Mouse (Mus musculus) forebrain, embryonic 11.5 days (tissue): ENCODE measurements around the gene Aebp2. TPM values are rescaled to one million over a fixed set of nuclear protein-coding genes. Genes with fewer than 3 reads are reported as not detected.
"Not testable (repeated sequence)": the region's sequence is repeated elsewhere in the genome, so short reads cannot be mapped to it uniquely, and the experiment has no call there.

Experiments used
- ATAC-seq: fragments of 200-750 bp; cut with Nextera tagmentation; replicated peaks from 2 replicates; pipeline ENCODE4 v1.8.0; 2017; ENCODE audit warnings: moderate TSS enrichment; ENCODE audit not compliant: low FRiP score
- DNase-seq: peaks from one replicate; pipeline ENCODE4 v3.0.0-alpha.2; 2017; ENCODE audit warnings: low spot score
- H3K27ac ChIP-seq: fragments of 300-500 bp; sonication (generic); 2 replicates; pipeline ENCODE4 v1.5.1; 2014; ENCODE audit warnings: low read depth, low read length
- H3K27me3 ChIP-seq: fragments of 300-500 bp; sonication (generic); 2 replicates; pipeline ENCODE4 v1.6.1; 2014; ENCODE audit warnings: mild to moderate bottlenecking, low read length, mixed read lengths; ENCODE audit not compliant: control insufficient read depth, insufficient read depth
- H3K36me3 ChIP-seq: fragments of 300-500 bp; sonication (generic); 2 replicates; pipeline ENCODE4 v1.6.1; 2014; ENCODE audit warnings: mild to moderate bottlenecking, low read length, moderate library complexity, mixed read lengths; ENCODE audit not compliant: control insufficient read depth, insufficient read depth
- H3K4me1 ChIP-seq: fragments of 300-500 bp; sonication (generic); replicated peaks from 2 replicates; pipeline ENCODE4 v1.6.1; 2014; ENCODE audit warnings: low read length, mixed read lengths; ENCODE audit not compliant: control insufficient read depth, insufficient read depth
- H3K4me2 ChIP-seq: fragments of 300-500 bp; sonication (generic); 2 replicates; pipeline ENCODE4 v1.6.1; 2014; ENCODE audit warnings: low read depth, mild to moderate bottlenecking, low read length, moderate library complexity, mixed read lengths; ENCODE audit not compliant: severe bottlenecking
- H3K4me3 ChIP-seq: fragments of 300-500 bp; sonication (generic); 2 replicates; pipeline ENCODE4 v1.5.1; 2014; ENCODE audit warnings: low read depth, low read length
- H3K9ac ChIP-seq: fragments of 300-500 bp; sonication (generic); 2 replicates; pipeline ENCODE4 v1.6.1; 2014; ENCODE audit warnings: low read length
- H3K9me3 ChIP-seq: fragments of 300-500 bp; sonication (generic); 2 replicates; pipeline ENCODE4 v1.6.1; 2016; ENCODE audit warnings: low read length, mixed read lengths; ENCODE audit not compliant: control insufficient read depth
- WGBS: fragments of 180-500 bp; shearing (Covaris S2); extraction: QIAGEN DNeasy Blood & Tissue Kit; methylation state at CpG from one replicate; pipeline ENCODE4 v1.1.7; 2014; 5-methylcytosine and 5-hydroxymethylcytosine counted together
- polyA plus RNA-seq: library from polyadenylated mRNA; unstranded; fragments of >200 nt; fragmentation: Nextera tagmentation; extraction: Ambion mirVana; gene quantifications from 2 replicates; pipeline ENCODE4 v1.2.1, GENCODE M21; 2014

Gene Aebp2
- polyA plus RNA-seq, 1 experiment from 2014 or later, result 15.1 TPM

DNA sequence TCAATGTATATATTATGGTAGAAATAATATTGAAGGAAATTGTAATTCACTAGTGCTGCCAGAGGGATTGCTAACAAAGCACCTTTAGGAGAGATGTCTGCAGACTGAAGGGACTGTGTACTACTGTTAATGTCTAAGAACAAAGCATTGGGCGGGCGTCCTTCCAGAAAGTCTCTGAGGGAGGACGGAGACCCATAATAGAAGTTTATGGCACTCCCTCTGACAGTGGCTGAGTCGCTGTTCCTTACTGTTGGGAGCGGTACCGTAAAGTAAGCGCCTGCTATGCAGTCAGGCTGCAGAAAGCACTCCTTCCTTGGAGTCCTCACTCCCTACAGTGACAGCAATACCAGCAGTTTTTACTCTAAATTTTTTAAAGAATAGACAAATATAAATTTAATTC lies 29.5 kb downstream of the Aebp2 start:
- Histone ChIP-seq H3K36me3 (no peaks in the 10 kb centered on the region; the same call in 1 of the 2 replicates), H3K4me3 (no peak overlapping the region), H3K27me3 (no peaks in the 10 kb centered on the region), H3K9me3 (no peaks in the 10 kb centered on the region), H3K4me2 (no peak overlapping the region), H3K27ac (no peak overlapping the region), H3K4me1 (no peaks in the 10 kb centered on the region), H3K9ac (no peak overlapping the region)
- WGBS, result 93% methylated on average over 7 of the region's 7 CpGs
- no peak for DNase-seq
- no peak for ATAC-seq

DNA sequence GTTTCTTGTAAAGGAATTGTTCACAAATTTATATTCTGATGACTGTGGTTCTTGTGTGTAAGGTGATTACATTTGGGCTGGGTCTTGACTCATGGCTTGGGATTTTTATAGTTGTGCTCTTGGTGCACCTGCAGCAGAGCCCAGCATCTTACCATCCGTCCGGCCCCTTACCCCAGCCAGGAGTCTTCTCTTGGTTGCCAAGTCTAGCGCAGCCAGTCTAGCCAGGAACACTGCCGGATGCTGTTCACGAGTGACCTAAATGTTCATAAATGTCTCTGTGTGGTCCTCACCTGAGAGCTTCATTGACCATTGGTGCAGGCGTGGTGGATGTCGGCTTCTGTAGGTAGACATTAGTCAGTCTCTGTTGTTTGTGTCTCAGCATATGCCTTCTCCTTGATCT lies 33.0 kb downstream of the Aebp2 start:
- no peak overlapping the region for H3K4me2 ChIP-seq
- no peaks in the 10 kb centered on the region for H3K4me1 ChIP-seq
- no peak overlapping the region for H3K4me3 ChIP-seq
- no peak overlapping the region for H3K27ac ChIP-seq
- WGBS, result 95% methylated on average over 7 of the region's 7 CpGs
- H3K27me3 ChIP-seq, result no peaks in the 10 kb centered on the region
- no peaks in the 10 kb centered on the region; the same call in 1 of the 2 replicates for H3K36me3 ChIP-seq
- ATAC-seq (peak; percentile 15; the same call in 1 of the 2 replicates), DNase-seq (no peak)
- H3K9me3 ChIP-seq, result no peaks in the 10 kb centered on the region
- no peak overlapping the region for H3K9ac ChIP-seq

DNA sequence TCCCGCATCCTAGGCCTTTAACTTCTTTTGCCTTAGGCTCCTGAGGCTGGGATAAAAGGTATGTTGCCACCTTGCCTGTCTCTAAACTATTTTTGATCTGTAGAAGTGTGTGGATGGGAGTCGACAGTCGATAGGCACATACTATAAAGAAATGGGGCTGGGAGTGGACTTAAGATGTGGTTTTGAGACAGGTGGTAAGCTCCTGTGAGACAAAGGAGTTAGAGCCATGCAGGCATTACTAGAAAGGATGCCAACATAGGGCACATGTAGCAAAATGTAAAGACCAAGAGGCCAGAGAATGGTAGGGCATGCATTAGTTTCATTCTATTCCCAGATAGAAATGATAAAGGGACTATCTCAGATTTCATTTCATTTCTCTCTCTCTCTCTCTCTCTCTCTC lies 34.5 kb downstream of the Aebp2 start:
- ATAC-seq (no peak), DNase-seq (no peak)
- no peak overlapping the region for H3K4me3 ChIP-seq
- whole genome bisulfite sequencing, result 89% methylated on average over 3 of the region's 3 CpGs
- no peak overlapping the region for H3K27ac ChIP-seq
- H3K4me2 ChIP-seq, result no peak overlapping the region
- no peaks in the 10 kb centered on the region for H3K9me3 ChIP-seq
- H3K4me1 ChIP-seq, result no peaks in the 10 kb centered on the region
- no peaks in the 10 kb centered on the region for H3K27me3 ChIP-seq
- H3K36me3 ChIP-seq, result no peaks in the 10 kb centered on the region
- H3K9ac ChIP-seq, result no peak overlapping the region

DNA sequence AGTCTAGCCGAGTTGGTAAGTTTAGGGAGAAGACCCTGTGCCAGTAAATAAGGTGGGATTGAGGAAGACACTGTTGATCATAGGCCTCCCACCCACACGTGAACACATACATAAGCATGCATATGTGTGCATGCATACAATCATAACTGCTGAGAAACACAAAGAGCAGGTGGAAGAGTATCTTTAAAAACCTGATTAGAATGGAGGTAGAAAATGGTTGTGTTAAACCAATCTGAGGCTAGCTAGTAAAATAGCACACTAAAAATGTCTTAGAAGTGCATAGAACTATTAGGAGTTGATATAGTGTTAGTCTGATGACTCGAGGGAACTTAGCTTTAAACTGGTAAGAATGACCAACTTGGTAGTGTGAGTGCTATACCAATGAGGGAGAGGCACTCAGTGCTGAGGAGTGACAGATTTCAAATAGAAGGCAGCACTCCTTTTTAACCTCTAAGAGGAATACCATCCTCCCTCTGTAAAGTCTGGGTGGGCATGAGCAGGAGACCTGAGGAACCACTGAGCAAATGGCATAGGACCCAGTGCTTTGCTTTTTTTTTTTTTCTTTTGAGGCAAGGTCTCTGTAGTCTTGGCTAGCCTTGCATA lies 35.6 kb downstream of the Aebp2 start:
- Histone ChIP-seq H3K4me3 (no peak overlapping the region), H3K4me1 (no peaks in the 10 kb centered on the region), H3K9me3 (no peaks in the 10 kb centered on the region), H3K4me2 (no peak overlapping the region), H3K27ac (no peak overlapping the region), H3K36me3 (no peaks in the 10 kb centered on the region), H3K27me3 (no peaks in the 10 kb centered on the region), H3K9ac (no peak overlapping the region)
- 84% methylated on average over 3 of the region's 3 CpGs for WGBS
- no peak for ATAC-seq
- no peak for DNase-seq

DNA sequence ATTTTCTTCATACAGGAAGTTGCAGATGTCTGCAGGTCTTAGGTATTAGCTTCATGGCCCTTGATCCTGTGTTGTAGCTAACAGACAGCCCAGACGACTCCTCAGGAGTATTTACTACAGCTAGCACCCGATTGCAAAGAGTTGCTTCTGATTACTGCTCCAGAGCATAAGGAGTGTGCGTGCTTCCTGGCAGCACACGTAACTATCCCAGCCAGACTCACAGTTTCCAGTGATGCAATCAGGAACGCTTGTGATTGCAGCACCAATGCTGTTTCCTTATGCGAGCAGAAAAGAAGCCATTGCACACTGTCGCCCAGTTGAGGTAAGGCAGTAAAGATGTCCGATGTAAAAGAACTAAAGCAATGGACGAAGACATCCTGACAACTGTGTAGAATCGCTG lies 38.6 kb downstream of the Aebp2 start:
- Histone ChIP-seq H3K4me2 (no peak overlapping the region), H3K4me3 (no peak overlapping the region), H3K9me3 (no peaks in the 10 kb centered on the region), H3K27me3 (no peaks in the 10 kb centered on the region), H3K36me3 (no peaks in the 10 kb centered on the region), H3K9ac (no peak overlapping the region), H3K4me1 (no peaks in the 10 kb centered on the region), H3K27ac (no peak overlapping the region)
- 95% methylated on average over 10 of the region's 10 CpGs for WGBS
- ATAC-seq (no peak), DNase-seq (no peak)

DNA sequence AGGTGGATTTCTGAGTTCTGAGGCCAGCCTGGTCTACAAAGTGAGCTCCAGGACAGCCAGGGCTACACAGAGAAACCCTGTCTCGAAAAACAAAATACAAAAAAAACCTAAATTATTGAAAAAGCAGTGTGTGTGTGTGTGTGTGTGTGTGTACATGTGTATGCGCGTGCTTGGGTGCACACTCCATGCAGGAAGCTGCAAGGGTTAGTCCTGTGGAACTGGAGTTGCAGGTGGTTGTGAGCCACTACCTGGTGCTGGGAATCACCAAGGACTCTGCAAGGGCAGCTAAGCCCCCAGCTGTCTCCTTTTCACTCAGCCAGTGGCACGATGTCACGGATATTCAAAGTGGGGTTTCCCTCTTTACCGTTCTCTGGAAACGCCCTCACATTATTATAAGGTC lies 39.3 kb downstream of the Aebp2 start:
- Histone ChIP-seq H3K27ac (no peak overlapping the region), H3K4me2 (no peak overlapping the region), H3K9ac (no peak overlapping the region), H3K36me3 (no peaks in the 10 kb centered on the region), H3K4me3 (no peak overlapping the region), H3K9me3 (no peaks in the 10 kb centered on the region), H3K4me1 (no peaks in the 10 kb centered on the region), H3K27me3 (no peaks in the 10 kb centered on the region)
- peak; percentile 27 for DNase-seq
- no peak for ATAC-seq
- WGBS, result 88% methylated on average over 7 of the region's 7 CpGs

DNA sequence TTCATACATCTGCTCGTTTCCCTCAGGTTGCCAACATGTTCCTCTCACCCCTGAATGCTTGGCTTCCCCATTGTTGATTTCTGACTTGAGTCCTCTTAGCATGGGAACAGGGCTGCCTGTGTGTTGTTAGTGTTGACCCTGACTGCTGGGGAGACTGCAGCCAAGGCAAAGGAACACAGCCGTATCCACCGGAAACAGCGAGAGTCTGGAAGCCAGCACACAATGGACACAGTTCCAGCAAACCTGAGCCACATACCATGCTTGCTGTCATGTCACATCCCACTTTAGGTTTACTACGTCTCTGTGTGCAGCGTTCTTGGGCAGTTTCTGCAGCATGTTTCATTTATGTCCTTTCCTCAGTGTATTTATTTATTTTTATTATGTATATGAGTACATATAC lies 39.8 kb downstream of the Aebp2 start:
- DNase-seq (peak; percentile 40), ATAC-seq (no peak)
- no peaks in the 10 kb centered on the region for H3K36me3 ChIP-seq
- no peak overlapping the region for H3K27ac ChIP-seq
- no peaks in the 10 kb centered on the region for H3K4me1 ChIP-seq
- H3K4me3 ChIP-seq, result no peak overlapping the region
- H3K27me3 ChIP-seq, result no peaks in the 10 kb centered on the region
- H3K4me2 ChIP-seq, result no peak overlapping the region
- no peak overlapping the region for H3K9ac ChIP-seq
- H3K9me3 ChIP-seq, result no peaks in the 10 kb centered on the region
- WGBS, result 84% methylated on average over 6 of the region's 6 CpGs

DNA sequence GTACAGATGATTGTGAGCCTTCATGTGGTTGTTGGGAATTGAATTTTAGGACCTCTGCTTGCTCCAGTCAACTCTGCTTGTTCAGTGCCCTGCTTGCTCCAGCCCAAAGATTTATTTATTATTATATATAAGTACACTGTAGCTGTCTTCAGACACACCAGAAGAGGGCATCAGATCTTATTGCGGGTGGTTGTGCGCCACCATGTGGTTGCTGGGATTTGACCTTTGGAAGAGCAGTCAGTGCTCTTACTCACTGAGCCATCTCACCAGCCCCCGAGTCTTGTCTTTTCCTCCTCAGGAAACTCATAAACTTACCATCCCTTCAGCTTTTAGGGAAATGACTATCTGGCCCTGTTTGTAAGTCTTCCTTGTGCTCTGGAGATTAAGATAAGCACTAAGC lies 40.2 kb downstream of the Aebp2 start:
- 57% methylated on average over 3 of the region's 3 CpGs for WGBS
- not testable (repeated sequence) for H3K4me2 ChIP-seq

DNA sequence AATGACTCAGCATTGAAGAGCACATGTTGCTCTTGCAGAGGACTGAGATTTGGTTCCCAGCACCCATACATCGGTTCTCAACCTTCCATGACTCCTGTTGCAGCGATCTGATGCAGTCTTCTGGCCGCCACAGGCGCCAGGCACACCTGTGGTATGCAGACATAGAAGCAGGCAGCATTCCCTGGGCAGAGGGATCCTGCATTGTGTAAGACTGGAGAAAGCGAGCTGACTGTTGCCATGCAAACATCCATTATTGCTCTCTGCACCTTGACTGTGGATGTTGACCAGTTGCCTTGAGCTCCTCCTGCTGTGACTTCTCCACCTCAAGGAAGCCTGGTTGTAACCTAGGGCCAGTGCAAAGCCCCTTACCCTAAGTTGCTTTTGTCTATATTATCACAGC lies 42.1 kb downstream of the Aebp2 start:
- no peak for DNase-seq
- Histone ChIP-seq H3K4me3 (no peak overlapping the region), H3K9me3 (no peaks in the 10 kb centered on the region), H3K4me2 (no peak overlapping the region), H3K4me1 (no peaks in the 10 kb centered on the region), H3K27me3 (no peaks in the 10 kb centered on the region), H3K36me3 (no peaks in the 10 kb centered on the region), H3K27ac (no peak overlapping the region), H3K9ac (no peak overlapping the region)
- WGBS, result 83% methylated on average over 5 of the region's 5 CpGs
- ATAC-seq, result no peak

More for the DNA sequence above, 40.2 kb downstream of the Aebp2 start:
- not testable (repeated sequence) for H3K4me3 ChIP-seq, H3K36me3 ChIP-seq, ATAC-seq, H3K27ac ChIP-seq, H3K27me3 ChIP-seq, H3K9ac ChIP-seq, H3K4me1 ChIP-seq, H3K9me3 ChIP-seq
- DNase-seq, result peak; percentile 46
